Mouse (Mus musculus) liver, adult 2 months (tissue): ENCODE measurements at regions not wholly inside any gene's neighbourhood (a gene's known extent, or its start where the extent isn't known, plus 50 kb on each side); places are given as distances from the start of the nearest gene placed in this dataset.

Experiments used
- CTCF ChIP-seq: fragments of 200-500 bp; IDR thresholded peaks from 2 replicates; pipeline ENCODE4 v1.5.1; 2011; ENCODE audit warnings: low read depth, low read length, control low read depth
- POLR2A ChIP-seq: fragments of 200-500 bp; IDR thresholded peaks from 2 replicates; pipeline ENCODE4 v1.6.1; 2011; ENCODE audit warnings: low read length, control low read depth; ENCODE audit not compliant: insufficient read depth; ENCODE audit errors: extremely low read depth

GRCm38 (mm10) chr13:6924136-6924535 lies 275.6 kb upstream of the Pfkp start:
- TF ChIP-seq CTCF, result no peak
- TF ChIP-seq POLR2A, result no peak
